19 mouse cellular contexts compared by ENCODE assay signal in the genomic region with DNA sequence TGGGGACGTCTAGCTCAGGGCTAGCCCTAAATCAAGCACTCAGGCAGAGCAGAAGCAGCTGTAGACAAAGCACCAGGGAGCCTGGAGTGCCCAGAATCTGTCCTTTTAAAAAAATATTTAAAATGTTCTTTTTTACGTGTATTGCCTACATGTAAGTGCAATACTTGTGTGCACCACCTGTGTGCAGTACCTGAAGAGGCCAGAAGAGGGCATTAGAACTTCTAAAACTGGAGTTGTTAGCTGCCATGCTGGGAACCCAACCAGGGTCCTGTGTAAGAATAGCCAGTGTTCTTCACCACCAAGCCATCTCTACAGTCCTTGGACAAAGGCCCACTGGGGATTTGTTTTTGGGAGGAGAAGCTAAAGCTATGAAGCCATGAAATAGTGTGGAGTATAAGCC. TPM values are rescaled to one million over a fixed set of nuclear protein-coding genes. Genes with fewer than 3 reads are reported as not detected.
DNase-seq lines count a peak whose midpoint lies in the region; ATAC-seq and TF ChIP-seq lines count a peak whose summit lies in the region.
"Had no signal": no experiment of that assay in that cellular context is flagged by ENCODE, and none has a peak within 500 bp of the region (broad histone marks: within the 10 kb centered on the region; RNA-seq: fewer than 3 reads in every experiment).

No protein-coding gene starts in this region.

- TF ChIP-seq EP300 in stomach, postnatal 0 days (optimal IDR thresholded peaks at IDR 0.05), result no peak

- H3K27ac ChIP-seq in layer of hippocampus, adult 2 months, result no peak overlapping the region
- no peak overlapping the region for H3K27ac ChIP-seq in stomach, postnatal 0 days (replicated peaks)
- H3K27ac ChIP-seq in kidney, embryonic 14.5 days (ENCODE audit: low read depth, low read length), result no peak overlapping the region
- H3K27ac ChIP-seq: forebrain, embryonic 10.5 days; heart, embryonic 10.5 days; hindbrain, embryonic 14.5 days; limb, embryonic 10.5 days; liver, embryonic 13.5 days had no signal

- 90% methylated on average over 2 of the region's 2 CpGs for WGBS in stomach, postnatal 0 days
- 92% methylated on average over 2 of the region's 2 CpGs for WGBS in kidney, embryonic 14.5 days

- no peaks in the 10 kb centered on the region for H3K27me3 ChIP-seq in stomach, postnatal 0 days (ENCODE audit: control insufficient read depth, insufficient read depth, low read length)
- no peaks in the 10 kb centered on the region for H3K27me3 ChIP-seq in kidney, embryonic 14.5 days (ENCODE audit: control insufficient read depth, insufficient read depth, low read length)
- H3K27me3 ChIP-seq: liver, embryonic 13.5 days had no signal

- no peak overlapping the region for H3K4me3 ChIP-seq in layer of hippocampus, adult 2 months
- H3K4me3 ChIP-seq in stomach, postnatal 0 days (ENCODE audit: low read depth, low read length), result no peak overlapping the region
- H3K4me3 ChIP-seq in kidney, embryonic 14.5 days (ENCODE audit: low read length), result no peak overlapping the region
- H3K4me3 ChIP-seq: forebrain, embryonic 10.5 days; heart, embryonic 10.5 days; limb, embryonic 10.5 days; liver, embryonic 13.5 days had no signal

- H3K9me3 ChIP-seq in stomach, postnatal 0 days (ENCODE audit: control insufficient read depth, low read length), result no peaks in the 10 kb centered on the region
- 0 out of 2 replicates have a peak, but pooled peaks cover 3% of the 10 kb centered on the region for H3K9me3 ChIP-seq in kidney, embryonic 14.5 days (ENCODE audit: control insufficient read depth, low read length)
- H3K9me3 ChIP-seq: heart, embryonic 10.5 days; limb, embryonic 10.5 days had no signal

- no peaks in the 10 kb centered on the region for H3K4me1 ChIP-seq in stomach, postnatal 0 days (replicated peaks; ENCODE audit: control insufficient read depth, insufficient read depth)
- H3K4me1 ChIP-seq in kidney, embryonic 14.5 days (ENCODE audit: control insufficient read depth, insufficient read depth, low read length), result no peaks in the 10 kb centered on the region
- H3K4me1 ChIP-seq: forebrain, embryonic 10.5 days; limb, embryonic 10.5 days had no signal

- ATAC-seq in stomach, postnatal 0 days (ENCODE audit: low FRiP score, low TSS enrichment), result no peak
- no peak for ATAC-seq in kidney, embryonic 14.5 days (ENCODE audit: low FRiP score, low TSS enrichment)

- no peak overlapping the region for H3K4me2 ChIP-seq in stomach, postnatal 0 days (replicated peaks; ENCODE audit: low read depth)
- no peak overlapping the region for H3K4me2 ChIP-seq in kidney, embryonic 14.5 days (replicated peaks; ENCODE audit: low read depth, low read length)
- H3K4me2 ChIP-seq: hindbrain, embryonic 14.5 days; liver, embryonic 13.5 days; midbrain, embryonic 11.5 days had no signal

- H3K9ac ChIP-seq in stomach, postnatal 0 days (ENCODE audit: low read length), result no peak overlapping the region
- no peak overlapping the region for H3K9ac ChIP-seq in kidney, embryonic 14.5 days (ENCODE audit: low read depth, low read length)
- H3K9ac ChIP-seq: hindbrain, embryonic 14.5 days; liver, embryonic 13.5 days had no signal

- no peak for DNase-seq in layer of hippocampus, adult 2 months (ENCODE audit: low spot score in 2 of 2)
- no peak for DNase-seq in layer of hippocampus, adult 9-11 months
- DNase-seq in testis, postnatal 14 days (ENCODE audit: low spot score), result peak; percentile 44
- no peak for DNase-seq in testis, postnatal 10 days (ENCODE audit: low spot score)
- peak; percentile 81 for DNase-seq in R1 (ENCODE audit: low read depth, low spot score)
- DNase-seq in stomach, postnatal 0 days (ENCODE audit: low spot score), result no peak
- DNase-seq: gastrocnemius, postnatal 14 days; heart, postnatal 10 days; kidney, adult 18-20 months; kidney, postnatal 4 days; layer of hippocampus, postnatal 36 days; liver, embryonic 13.5 days; thymus, postnatal 25 days had no signal

- H3K36me3 ChIP-seq in stomach, postnatal 0 days (ENCODE audit: control insufficient read depth, insufficient read depth, low read length), result peaks cover 11% of the 10 kb centered on the region
- peaks cover 16% of the 10 kb centered on the region for H3K36me3 ChIP-seq in kidney, embryonic 14.5 days (ENCODE audit: control insufficient read depth, insufficient read depth, low read length)

- TF ChIP-seq CTCF in layer of hippocampus, adult 2 months (conservative IDR thresholded peaks at IDR 0.05), result peak; percentile 64
- TF ChIP-seq CTCF in stomach, postnatal 0 days (IDR thresholded peaks at IDR 0.05; ENCODE audit: low read depth), result peak; percentile 34

RNA-seq across cellular contexts. Expression of a gene that starts 6.8 kb away (rescaled TPM):
- 100 to 1,000 TPM; 115 to 125 TPM for total RNA-seq in layer of hippocampus, adult 2 months (2021)
- 141 and 157 TPM in 2 replicates for polyA plus RNA-seq in stomach, postnatal 0 days (2015; fragmentation: Nextera tagmentation; extraction: Ambion mirVana)
- 249 and 308 TPM in 2 replicates for polyA plus RNA-seq in kidney, embryonic 14.5 days (2014; fragmentation: Nextera tagmentation; extraction: Ambion mirVana)

RNA-seq across cellular contexts. Expression of a gene that starts 6.8 kb away (rescaled TPM):
- 10 to 100 TPM; 36.8 to 37.9 TPM for total RNA-seq in layer of hippocampus, adult 2 months (2021)
- polyA plus RNA-seq in stomach, postnatal 0 days (2015; fragmentation: Nextera tagmentation; extraction: Ambion mirVana), result 5.3 and 5.5 TPM in 2 replicates
- 5.8 and 8.8 TPM in 2 replicates for polyA plus RNA-seq in kidney, embryonic 14.5 days (2014; fragmentation: Nextera tagmentation; extraction: Ambion mirVana)

RNA-seq across cellular contexts. Expression of a gene that starts 27.3 kb away (rescaled TPM):
- 10 to 100 TPM; 19.1 to 21.7 TPM for total RNA-seq in layer of hippocampus, adult 2 months (2021)
- 12.1 and 12.8 TPM in 2 replicates for polyA plus RNA-seq in stomach, postnatal 0 days (2015; fragmentation: Nextera tagmentation; extraction: Ambion mirVana)
- polyA plus RNA-seq in kidney, embryonic 14.5 days (2014; fragmentation: Nextera tagmentation; extraction: Ambion mirVana), result 19.0 and 21.1 TPM in 2 replicates

Comparison
In these comparisons a context has a peak if more than half of its experiments do, and no peak if none do; other contexts are left out.
1. DNase-seq: peak in testis, postnatal 14 days (single experiment) and R1 (single experiment); none in layer of hippocampus, adult 2 months (0 of 2), layer of hippocampus, adult 9-11 months (single experiment), testis, postnatal 10 days (single experiment) and stomach, postnatal 0 days (single experiment).